Mouse (Mus musculus) T-helper 2 cell (primary cell): ENCODE data around the gene Fam90a1a.
"Not testable (repeated sequence)": the region's sequence is repeated elsewhere in the genome, so short reads cannot be mapped to it uniquely, and the experiment has no call there.

Experiments
- in situ Hi-C: fragments of 300-600 bp; cut with MboI, MseI; formaldehyde crosslinking; loops from one replicate; pipeline ENCODE4 v1.15.1; 2025; ENCODE audit warnings: high pct_unique_total_duplicates

The Fam90a1a gene

DNA sequence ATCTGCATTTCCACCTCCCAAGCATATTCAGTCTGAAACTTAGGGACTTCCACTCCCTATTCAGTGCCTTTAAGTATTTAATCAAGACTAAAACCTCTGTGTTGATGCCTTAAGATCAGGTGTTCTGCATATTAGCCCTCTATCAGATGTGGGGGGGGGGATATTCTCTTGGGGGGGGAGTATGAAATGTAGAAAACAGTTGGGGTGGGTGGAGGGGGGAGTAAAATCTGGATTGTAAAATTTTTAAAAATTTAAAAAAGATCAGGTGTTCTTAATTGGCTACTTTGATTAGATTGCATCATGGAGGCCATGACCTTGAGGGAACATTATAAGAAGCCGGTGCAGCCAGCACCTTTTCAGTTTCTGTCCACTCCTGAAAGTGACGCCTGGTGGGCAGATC is at the start of gene Fam90a1a:
Fam90a1a (plus strand) TSS at position 301 of the 400 bp plus-strand sequence.
- in situ Hi-C loops: no loop called here

GRCm38 (mm10) chr8:21911931-21912330 is 46.6 kb upstream of the Fam90a1a start:
- in situ Hi-C loops: no loop called here

DNA sequence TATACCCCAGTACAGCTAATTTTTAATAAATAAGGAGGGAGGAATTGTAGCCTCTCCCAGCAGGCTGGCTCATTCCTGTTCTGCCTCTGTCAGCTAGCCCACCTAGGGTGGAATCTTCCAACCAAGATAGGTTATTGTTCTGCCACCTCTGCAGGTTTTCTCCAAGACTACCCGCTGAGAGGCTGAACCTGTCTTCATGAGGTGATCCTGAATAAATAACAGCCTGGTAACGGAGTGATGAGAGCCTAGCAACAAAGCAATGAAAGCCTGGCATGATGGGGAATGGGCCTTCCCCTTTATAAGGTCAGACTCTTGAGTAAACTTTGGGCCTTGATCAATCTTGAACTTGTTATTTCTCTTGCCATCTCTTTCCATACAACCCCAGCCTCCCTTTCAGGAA is 46.0 kb upstream of the Fam90a1a start:
- in situ Hi-C loops: no loop called here

GRCm38 (mm10) chr8:21915625-21916024 is 42.9 kb upstream of the Fam90a1a start:
- in situ Hi-C loops: no loop called here

DNA sequence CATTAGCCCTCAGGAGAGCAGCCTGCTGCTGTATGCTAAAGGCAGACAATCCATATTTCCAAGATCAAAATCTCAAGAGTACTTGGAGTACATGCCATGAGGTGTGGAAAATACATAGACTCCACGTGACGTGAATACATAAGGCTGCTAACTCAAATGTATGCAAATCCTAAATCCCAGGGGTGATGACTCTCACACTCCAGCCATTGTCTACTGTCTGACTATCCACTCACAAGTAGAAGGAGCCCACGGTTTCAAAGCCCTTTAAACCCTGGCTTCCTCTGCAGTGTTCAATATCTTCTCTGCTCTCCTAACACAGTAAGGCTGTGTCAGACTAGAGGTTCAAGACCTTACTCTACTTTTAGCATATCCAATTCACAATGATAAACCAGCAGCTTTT is 27.8 kb upstream of the Fam90a1a start:
- in situ Hi-C loops: not testable (repeated sequence)

GRCm38 (mm10) chr8:21932610-21933009 is 25.9 kb upstream of the Fam90a1a start, which contains the start of gene Defb15:
Gene Defb15 (minus strand): TSS chr8:21932710.
- in situ Hi-C loops: no loop called here

DNA sequence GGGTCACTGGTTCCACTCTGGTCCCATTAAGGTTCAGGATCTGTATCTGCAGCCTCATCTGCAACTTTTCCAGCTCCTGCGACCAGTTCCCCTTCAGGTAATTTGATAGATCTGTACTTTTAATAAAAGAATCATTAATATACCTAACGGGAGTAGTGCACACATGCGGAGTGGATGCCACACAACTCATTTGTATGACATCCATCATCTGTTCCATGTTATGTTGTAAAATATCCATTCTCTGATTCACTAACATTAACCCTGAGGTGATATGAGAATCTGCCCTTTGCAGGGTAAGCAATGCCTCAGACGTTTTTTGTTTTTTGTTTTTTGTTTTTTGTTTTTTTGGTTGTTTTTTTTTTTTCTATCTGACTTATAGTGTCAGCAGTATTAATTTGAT is 20.5 kb upstream of the Fam90a1a start, which contains the start of gene Defb35:
Defb35 (plus strand) TSS at position 301 of the 400 bp plus-strand sequence.
- in situ Hi-C loops: not testable (repeated sequence)

GRCm38 (mm10) chr8:21946462-21946861 is 12.1 kb upstream of the Fam90a1a start, which contains the start of gene Defb13:
Gene Defb13 (plus strand): TSS chr8:21946762.
- in situ Hi-C loops: no loop called here

- in situ Hi-C loops: no loop called here
Observed at GRCm38 (mm10) chr8:21947311-21948017, 11.1 kb upstream of the Fam90a1a start.

DNA sequence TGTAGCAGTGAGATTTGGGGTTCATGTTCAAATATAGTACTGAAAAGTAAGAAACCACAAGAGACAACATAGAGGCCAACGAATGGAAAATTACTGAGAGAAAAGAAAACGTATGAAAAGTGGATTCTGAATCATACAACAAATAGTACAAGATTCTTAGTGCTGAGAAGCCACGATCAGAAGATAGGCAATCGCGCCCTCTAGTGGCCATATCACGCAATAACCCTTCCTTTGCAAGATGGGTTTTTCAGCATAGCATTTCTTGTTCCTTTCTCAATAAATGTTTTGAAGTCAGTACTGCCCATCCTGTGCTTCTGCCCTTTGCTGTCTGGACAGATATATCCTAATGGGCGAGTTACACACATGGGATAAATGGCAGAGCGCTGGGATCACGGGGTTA is 3.2 kb upstream of the Fam90a1a start:
- in situ Hi-C loops: no loop called here

DNA sequence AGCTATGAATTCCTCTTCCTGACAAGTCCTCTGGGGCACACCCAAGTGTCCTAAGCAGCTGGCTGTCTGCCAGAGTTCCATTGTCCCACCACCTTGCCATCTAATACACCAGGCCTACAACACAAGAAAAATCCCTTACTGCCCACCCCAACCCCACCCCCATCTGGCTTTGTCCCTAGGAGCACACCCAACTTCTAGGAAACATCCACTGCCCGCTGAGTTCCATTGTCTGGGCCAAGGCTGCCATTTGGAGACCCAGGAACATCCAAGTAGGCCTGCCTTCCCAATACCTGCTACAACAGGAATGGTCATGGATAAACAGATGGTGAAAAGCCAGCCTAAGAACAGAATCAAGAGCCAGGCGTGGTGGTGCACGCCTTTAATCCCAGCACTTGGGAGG is 2.2 kb upstream of the Fam90a1a start:
- in situ Hi-C loops: no loop called here

GRCm38 (mm10) chr8:21966646-21967045 is 8.1 kb downstream of the Fam90a1a start:
- in situ Hi-C loops: no loop called here

DNA sequence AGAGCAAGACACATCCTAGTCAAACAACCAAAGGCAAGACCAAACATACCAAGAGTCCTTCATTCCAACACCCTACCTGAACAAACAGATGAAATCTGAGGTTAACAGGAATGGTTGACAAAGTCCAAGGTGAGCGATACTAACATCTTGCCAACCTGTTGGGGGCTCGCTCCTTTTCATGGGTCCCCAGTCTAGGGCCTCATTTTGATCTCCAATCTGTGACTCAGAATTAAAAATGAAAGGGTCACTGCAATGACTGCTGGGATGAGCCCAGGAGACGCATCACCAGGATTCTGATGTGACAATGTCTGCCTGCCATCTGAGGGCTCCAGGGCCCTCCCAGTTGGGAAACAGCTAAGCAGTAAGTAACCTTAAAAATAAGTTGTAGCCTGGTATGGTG is 11.0 kb downstream of the Fam90a1a start, which contains the start of gene Ccdc70:
Ccdc70 (plus strand) TSS at position 301 of the 400 bp plus-strand sequence.
- in situ Hi-C loops: no loop called here

DNA sequence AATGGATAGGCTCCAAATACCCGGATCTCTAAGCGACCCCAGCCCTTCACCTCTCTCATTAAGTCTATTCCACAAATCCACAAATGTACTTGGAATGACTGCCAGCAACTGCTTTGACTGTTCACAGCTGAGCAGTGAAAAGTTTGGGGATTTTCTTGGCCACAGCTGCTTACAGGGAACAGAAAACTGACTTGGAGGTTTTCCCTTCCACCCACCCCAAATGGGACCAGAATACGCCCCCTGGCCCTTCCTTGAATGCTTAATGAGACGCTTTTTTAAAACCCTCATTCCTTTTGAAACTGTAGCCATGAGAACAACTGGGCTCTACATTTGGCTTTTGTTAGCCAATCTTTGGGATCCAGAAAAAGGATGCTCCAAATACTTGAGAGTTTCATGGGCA is 19.7 kb downstream of the Fam90a1a start:
- in situ Hi-C loops: no loop called here

- in situ Hi-C loops: no loop called here
Observed at GRCm38 (mm10) chr8:21981664-21982337, 23.3 kb downstream of the Fam90a1a start.

DNA sequence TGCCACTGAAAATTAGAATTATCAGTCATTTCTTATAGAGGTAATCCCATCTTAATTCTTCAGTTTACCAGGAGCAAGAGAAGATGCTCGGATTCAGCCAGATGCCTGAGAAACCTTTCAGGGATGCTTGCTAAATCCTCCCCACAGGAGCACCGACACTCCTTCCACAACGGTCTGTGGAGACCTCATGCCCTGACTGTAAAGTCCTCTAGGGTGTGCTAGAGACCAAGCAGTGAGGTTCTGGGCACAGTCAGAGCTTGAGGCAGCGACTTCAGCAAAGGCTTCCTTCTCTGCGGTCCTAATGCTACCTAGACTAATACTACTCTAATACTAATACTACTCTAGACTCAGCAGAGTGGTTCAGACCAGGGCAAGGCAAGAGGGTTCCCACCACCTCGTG is 33.7 kb downstream of the Fam90a1a start:
- in situ Hi-C loops: no loop called here

DNA sequence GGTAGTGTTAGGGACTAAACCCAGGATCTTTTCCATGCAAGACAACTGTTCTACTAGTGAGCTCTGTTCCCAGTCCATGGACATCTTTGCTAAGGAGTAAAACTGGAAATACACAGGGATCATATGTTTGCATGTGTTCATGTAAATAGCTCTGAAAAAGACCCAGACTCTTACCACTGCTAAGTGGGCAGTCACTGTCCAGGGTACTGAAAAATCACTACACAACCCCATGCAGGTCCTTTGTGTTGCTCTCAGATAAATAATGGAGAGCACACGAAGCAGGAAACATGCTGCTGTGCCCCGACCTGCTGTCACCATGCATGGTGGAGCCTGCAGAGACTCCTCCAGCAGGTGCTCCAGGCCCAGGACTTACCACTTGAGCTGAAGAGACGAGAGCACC is 36.7 kb downstream of the Fam90a1a start:
- in situ Hi-C loops: no loop called here

GRCm38 (mm10) chr8:22004750-22005522 is 46.4 kb downstream of the Fam90a1a start:
- in situ Hi-C loops: no loop called here

- in situ Hi-C loops: no loop called here
Observed at GRCm38 (mm10) chr8:22006423-22006822, 47.9 kb downstream of the Fam90a1a start.

DNA sequence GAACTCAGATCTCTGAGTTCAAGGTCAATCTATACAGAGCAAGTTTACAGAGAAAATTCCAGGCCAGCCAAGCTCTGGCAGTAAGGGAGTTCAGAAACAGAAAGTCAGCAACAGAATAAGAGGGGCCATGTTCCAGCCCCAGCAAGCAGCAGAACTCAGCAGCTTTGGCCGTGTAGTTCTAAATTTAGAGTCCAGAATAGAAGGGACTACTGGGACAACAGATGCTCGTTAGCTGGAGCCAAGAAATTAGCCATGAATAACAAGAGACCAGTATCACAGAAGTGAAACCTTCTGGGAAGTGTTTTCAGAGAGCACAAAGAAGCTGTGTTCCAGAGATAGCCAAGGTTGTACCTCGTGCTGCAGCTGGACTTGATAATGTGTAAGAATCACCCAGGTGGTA is 50.9 kb downstream of the Fam90a1a start:
- in situ Hi-C loops: no loop called here

- in situ Hi-C loops: no loop called here
Observed at GRCm38 (mm10) chr8:22013034-22013707, 54.7 kb downstream of the Fam90a1a start.
